Mouse (Mus musculus) megakaryocyte, embryonic 14.5 days (primary cell): ENCODE data around the gene Pdcd1. TPM values are rescaled to one million over a fixed set of nuclear protein-coding genes. Genes with fewer than 3 reads are reported as not detected.
"Not testable (repeated sequence)": the region's sequence is repeated elsewhere in the genome, so short reads cannot be mapped to it uniquely, and the experiment has no call there.

Experiments
- H3K27me3 ChIP-seq: replicated peaks from 2 replicates; pipeline ENCODE3; 2012; ENCODE audit warnings: inconsistent platforms
- H3K36me3 ChIP-seq: replicated peaks from 2 replicates; pipeline ENCODE3; 2012; ENCODE audit warnings: low read length, inconsistent platforms, mixed read lengths
- H3K4me1 ChIP-seq: 2 replicates; pipeline ENCODE4 v1.6.1; 2012; ENCODE audit warnings: inconsistent platforms
- H3K4me3 ChIP-seq: replicated peaks from 2 replicates; pipeline ENCODE3; 2012; ENCODE audit warnings: moderate library complexity, mild to moderate bottlenecking, inconsistent platforms
- H3K9me3 ChIP-seq: 2 replicates; pipeline ENCODE4 v1.6.1; 2012; ENCODE audit warnings: inconsistent platforms
- FLI1 ChIP-seq: IDR thresholded peaks from 2 replicates; pipeline ENCODE4 v1.6.1; 2012; ENCODE audit warnings: low read length, inconsistent platforms, mixed read lengths
- GATA1 ChIP-seq: IDR thresholded peaks from 3 replicates; pipeline ENCODE4 v1.6.1; 2012; ENCODE audit warnings: mixed read lengths, low read length, inconsistent platforms, borderline replicate concordance
- polyA plus RNA-seq: library from polyadenylated mRNA; stranded (reverse); fragments of >175 nt; gene quantifications from 2 replicates; pipeline ENCODE4 v1.2.3, GENCODE M21; 2012; ENCODE audit warnings: low replicate concordance; ENCODE audit not compliant: insufficient read depth

Gene Pdcd1
- polyA plus RNA-seq, 1 experiment = 0.15 TPM

DNA sequence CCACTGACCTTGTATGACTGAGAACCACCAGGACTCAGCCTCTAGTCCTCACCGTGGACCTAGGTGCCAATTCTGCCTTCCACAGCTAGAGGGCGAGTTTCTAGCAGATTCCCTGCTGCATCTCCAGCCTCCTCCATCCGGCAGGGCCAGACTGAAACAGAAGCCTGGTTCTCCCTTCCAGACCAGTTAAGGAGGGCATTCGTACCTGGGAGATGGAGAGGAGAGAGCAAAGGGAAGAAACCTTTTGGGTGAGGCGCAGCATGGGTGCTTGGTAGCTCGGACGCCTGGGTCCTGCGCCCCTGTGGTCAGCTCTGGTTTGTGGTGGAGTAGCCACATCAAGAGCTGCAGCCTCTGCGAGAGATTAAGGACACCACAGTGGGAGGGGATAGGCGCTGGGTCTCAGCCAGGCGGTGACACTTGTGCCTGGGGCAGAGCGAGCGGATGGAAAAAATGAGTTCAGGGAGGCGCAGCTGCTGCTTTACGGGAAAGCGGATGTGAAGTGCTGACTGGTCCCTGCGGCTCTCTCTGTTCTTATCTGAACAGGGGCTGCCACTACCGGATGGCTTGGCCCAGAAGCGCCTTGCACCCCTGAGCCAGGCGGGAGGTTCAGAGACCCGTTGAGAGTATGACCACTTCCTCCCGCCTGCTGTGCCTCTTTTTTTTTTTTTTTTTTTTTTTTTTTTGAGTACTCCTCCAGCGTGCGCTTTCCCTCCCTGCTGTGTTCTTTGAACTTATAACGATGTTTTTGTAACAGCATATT lies 17.2 kb downstream of the Pdcd1 start:
- TF ChIP-seq FLI1 (0 out of 2 replicates have a peak, but pooled peaks have one; percentile 23), GATA1 (no peak; the same call in 2 of the 3 replicates)
- Histone ChIP-seq H3K4me3 (peak overlapping the region; percentile 87), H3K36me3 (no peaks in the 10 kb centered on the region), H3K4me1 (peaks cover 31% of the 10 kb centered on the region), H3K27me3 (peaks cover 72% of the 10 kb centered on the region), H3K9me3 (no peaks in the 10 kb centered on the region)

DNA sequence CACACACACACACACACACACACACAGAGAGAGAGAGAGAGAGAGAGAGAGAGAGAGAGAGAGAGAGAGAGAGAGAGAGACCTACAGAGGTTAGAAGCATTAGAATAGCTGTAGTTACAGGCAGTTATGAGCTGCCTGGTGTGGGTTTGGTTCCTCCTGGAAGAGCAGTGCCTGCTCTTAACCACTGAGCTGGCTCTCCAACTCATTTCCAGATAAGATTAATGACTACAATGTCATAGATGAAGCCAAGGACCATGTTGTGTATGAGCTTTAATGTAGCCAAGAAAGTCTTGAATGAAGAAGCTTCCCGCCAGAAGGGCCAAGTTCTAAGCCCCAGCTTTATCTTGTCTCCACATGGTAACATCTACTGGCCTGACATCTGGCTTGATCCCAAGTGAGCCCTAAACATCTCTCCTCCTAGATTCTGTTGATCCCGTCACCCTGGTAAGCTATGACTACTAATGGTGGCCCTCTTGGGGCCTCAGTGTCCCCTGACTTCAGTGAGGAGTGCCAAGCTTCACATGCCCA lies 19.2 kb downstream of the Pdcd1 start:
- TF ChIP-seq FLI1 = no peak
- no peak for TF ChIP-seq GATA1
- Histone ChIP-seq H3K27me3 (peaks cover 58% of the 10 kb centered on the region), H3K4me3 (no peak overlapping the region), H3K9me3 (no peaks in the 10 kb centered on the region), H3K4me1 (peaks cover 31% of the 10 kb centered on the region), H3K36me3 (no peaks in the 10 kb centered on the region)

DNA sequence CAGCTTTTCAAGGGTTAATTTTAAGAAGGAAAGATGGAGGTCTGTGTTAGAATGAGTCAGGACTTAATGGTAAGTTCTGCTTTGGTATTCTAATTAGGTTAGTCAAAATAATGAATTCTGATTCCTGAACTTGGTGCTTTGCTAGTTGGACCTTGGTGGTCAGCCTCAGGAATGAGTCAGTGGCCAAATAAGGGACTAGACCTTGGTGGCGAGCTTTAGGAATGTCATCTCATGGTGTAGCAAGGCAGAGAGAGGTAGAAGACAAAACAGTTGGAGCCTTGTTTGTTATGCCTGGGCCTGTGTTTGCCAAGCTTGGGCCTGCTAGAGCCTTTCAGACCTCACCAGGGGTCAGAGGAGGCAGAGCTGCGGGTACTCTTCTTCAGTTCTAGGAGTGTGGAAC lies 23.6 kb downstream of the Pdcd1 start:
- Histone ChIP-seq H3K27me3 (peaks cover 65% of the 10 kb centered on the region), H3K4me1 (peaks cover 9% of the 10 kb centered on the region), H3K9me3 (peaks cover 4% of the 10 kb centered on the region; the same call in 1 of the 2 replicates), H3K4me3 (no peak overlapping the region), H3K36me3 (no peaks in the 10 kb centered on the region)
- TF ChIP-seq FLI1 (no peak), GATA1 (no peak)

DNA sequence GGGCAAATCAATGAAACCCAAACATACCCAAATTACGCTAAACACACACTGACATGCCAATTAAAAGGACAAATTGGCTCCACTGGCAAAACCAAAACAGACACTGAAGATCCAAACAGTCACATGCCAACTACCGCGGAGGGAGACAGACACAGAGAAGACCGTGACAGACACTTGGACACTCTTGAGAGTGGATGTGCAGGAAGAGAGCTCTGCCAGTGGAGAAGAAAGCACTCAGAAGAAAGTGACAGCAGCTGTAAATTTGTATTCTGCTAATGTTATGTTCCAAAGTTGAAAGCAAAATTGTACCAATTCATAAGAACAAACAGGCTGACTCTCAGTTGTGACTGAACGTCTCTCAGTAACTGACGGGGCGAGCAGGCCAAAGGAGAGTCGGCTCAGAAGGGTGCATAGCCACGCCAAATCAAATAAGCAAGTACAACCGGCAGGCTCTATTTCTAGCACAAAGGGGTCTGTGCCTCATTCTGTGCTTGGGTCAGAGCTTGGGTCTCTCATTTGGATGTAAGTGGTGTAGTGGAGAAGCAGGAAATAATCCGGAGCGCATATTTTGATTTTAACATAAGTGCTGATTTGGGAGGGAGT lies 24.7 kb downstream of the Pdcd1 start:
- H3K36me3 ChIP-seq = no peaks in the 10 kb centered on the region
- H3K27me3 ChIP-seq = peaks cover 62% of the 10 kb centered on the region
- no peaks in the 10 kb centered on the region for H3K4me1 ChIP-seq
- peaks cover 4% of the 10 kb centered on the region; the same call in 1 of the 2 replicates for H3K9me3 ChIP-seq
- H3K4me3 ChIP-seq = no peak overlapping the region
- TF ChIP-seq GATA1 = no peak
- TF ChIP-seq FLI1 = no peak

DNA sequence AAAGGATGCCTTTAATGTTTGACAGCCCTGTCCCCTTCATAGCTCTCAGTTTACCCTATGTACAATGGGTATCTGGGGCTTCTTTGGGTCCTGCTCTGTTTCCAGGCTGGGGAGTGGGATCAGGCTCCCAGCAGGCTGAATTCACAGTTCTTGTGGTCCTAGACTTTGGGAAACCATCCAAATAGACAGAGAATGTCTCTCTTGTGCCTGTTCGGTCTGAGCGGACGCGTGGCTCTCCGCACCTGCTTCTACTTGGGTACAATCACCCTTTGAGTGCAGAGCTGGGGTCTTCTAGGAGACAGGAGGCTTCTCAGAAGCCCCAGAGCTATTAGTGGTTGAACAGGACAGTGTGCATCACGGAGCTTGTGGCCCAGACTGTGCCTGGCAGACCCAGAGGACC lies 32.2 kb downstream of the Pdcd1 start, which contains the start of gene Neu4:
Gene Neu4 (plus strand): TSS at position 301 of the 400 bp plus-strand sequence.
- no peaks in the 10 kb centered on the region for H3K36me3 ChIP-seq
- H3K4me1 ChIP-seq = no peaks in the 10 kb centered on the region
- peaks cover 8% of the 10 kb centered on the region; the same call in 1 of the 2 replicates for H3K9me3 ChIP-seq
- no peak within 1 kb of the TSS for H3K4me3 ChIP-seq
- TF ChIP-seq FLI1 = no peak
- TF ChIP-seq GATA1 = no peak
- peaks cover 38% of the 10 kb centered on the region for H3K27me3 ChIP-seq

DNA sequence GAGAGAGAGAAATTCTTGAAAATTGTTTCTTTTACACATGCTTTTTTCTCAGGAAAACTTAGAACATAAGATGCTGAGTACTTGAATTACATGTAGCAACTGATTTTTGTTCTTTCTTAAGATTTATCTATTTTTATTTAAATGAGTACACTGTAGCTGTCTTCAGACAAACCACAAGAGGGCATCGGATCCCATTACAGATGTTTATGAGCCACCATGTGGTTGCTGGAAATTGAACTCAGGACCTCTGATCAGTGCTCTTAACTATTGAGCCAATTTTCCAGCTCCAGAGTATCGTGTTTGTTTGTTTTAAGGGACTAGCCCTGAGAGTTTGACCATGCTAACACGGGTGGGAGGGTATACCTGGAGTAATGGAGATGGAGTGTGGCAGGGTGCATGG lies 40.7 kb downstream of the Pdcd1 start:
- Histone ChIP-seq H3K27me3 (no peaks in the 10 kb centered on the region), H3K4me1 (no peaks in the 10 kb centered on the region), H3K36me3 (no peaks in the 10 kb centered on the region), H3K4me3 (no peak overlapping the region), H3K9me3 (no peaks in the 10 kb centered on the region)
- no peak for TF ChIP-seq GATA1
- no peak for TF ChIP-seq FLI1

DNA sequence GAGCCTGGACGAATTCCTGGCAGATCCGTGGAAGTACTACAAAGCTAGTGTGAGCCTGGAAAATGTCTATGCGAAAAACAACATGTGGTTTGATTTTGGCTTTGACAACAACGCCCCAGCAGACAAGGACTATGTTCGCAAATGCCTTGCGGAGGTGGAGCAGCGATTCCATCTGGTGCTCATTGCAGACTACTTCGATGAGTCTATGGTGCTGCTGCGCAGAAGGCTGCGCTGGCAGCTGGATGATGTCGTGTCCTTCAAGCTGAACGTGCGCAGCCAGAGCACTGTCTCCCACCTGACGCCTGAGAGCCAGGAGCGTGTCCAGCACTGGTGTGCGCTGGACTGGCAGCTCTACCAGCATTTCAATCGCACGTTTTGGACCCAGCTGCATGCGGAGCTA lies 43.5 kb downstream of the Pdcd1 start:
- H3K27me3 ChIP-seq, H3K4me1 ChIP-seq, H3K9me3 ChIP-seq, H3K36me3 ChIP-seq, H3K4me3 ChIP-seq: not testable (repeated sequence)

DNA sequence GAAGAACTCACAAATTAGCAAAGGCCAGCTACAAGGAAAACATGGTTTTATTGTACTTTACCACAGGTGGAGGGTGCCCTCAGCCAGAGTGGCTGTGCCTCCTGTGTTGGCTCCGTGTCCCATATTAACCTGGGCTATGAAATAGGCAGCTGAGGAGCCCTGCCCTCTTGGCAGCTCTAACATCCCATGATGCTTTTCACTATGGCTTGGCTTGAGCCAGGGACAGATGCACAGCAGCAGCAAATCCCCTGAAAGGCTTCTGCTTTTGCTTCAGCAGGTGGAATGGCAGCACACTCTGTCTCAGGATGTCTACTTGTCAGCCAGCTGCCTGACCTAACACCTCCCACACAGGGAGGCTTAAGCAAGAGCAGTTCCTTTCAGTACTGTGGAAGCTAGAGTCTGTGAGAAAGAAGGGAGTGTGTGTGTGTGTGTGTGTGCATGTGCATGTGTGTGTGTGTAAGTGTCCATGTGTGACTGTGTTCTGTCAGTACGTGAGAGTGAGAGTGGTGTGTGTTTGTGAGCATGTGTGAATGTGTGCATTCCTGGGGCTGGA lies 46.3 kb downstream of the Pdcd1 start:
- not testable (repeated sequence) for H3K9me3 ChIP-seq, H3K4me1 ChIP-seq, H3K4me3 ChIP-seq, H3K27me3 ChIP-seq, H3K36me3 ChIP-seq

DNA sequence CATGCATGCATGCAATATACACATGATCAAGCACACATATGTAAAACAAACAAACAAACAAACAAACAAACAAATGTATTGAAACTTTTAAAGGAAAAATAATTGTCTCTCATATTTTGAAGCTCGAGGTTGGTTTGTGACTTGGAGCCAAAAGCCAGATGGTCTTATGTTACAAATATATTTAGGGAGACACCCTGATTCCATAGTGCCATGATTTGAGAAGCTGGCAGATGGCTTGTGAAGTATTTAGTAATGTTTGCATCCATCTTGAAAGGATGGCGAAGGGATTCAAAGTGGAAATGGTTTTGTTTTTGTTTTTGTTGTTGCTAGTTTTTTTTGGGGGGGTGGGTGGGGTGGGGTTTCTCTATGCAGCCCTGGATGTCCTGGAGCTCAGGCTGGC lies 51.3 kb downstream of the Pdcd1 start:
- Histone ChIP-seq H3K9me3 (no peaks in the 10 kb centered on the region), H3K27me3 (no peaks in the 10 kb centered on the region), H3K4me3 (no peak overlapping the region), H3K36me3 (no peaks in the 10 kb centered on the region), H3K4me1 (no peaks in the 10 kb centered on the region)
- TF ChIP-seq FLI1 = no peak
- no peak for TF ChIP-seq GATA1

DNA sequence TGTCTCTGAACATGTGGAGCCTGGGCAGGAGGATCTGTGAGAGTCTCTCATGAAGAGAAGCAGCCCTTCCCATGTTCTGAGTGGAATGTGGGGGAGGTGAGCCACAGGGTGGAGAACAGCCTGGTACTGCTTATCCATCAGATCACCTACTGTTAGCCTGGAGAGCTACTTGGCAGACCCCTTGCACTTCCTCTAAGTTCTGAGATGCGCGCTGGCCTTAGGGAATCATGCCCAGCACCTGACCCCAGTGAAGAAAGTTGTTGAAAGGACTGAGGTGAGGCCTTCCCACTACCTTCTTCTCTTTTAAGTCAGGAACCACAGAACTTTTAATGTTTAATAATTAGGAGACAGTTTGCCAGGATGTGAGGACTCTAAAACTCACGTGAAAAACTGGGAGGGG lies 60.9 kb downstream of the Pdcd1 start:
- H3K9me3 ChIP-seq, H3K4me1 ChIP-seq, H3K36me3 ChIP-seq, H3K4me3 ChIP-seq, H3K27me3 ChIP-seq: not testable (repeated sequence)

DNA sequence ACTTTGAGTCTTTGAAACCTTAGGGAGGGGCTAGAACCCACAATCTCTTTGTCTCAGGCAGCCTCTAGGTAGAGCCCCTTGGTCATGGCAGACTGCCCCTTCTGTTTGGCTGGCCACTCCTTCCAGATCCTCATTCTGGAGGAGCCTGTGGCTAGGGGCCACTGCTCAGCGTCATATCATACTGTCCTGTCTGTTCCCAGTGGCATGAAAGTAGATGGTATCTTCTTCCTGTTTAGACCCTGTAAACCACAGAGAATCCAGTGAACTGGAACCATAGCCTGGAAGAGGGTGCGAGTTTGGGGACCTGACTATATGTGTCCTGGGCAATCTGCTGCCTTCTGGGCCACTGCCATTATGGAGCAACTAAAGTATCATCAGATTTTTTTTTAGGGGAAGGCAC lies 61.3 kb downstream of the Pdcd1 start:
- not testable (repeated sequence) for H3K27me3 ChIP-seq, H3K36me3 ChIP-seq, H3K4me3 ChIP-seq, H3K9me3 ChIP-seq, H3K4me1 ChIP-seq

DNA sequence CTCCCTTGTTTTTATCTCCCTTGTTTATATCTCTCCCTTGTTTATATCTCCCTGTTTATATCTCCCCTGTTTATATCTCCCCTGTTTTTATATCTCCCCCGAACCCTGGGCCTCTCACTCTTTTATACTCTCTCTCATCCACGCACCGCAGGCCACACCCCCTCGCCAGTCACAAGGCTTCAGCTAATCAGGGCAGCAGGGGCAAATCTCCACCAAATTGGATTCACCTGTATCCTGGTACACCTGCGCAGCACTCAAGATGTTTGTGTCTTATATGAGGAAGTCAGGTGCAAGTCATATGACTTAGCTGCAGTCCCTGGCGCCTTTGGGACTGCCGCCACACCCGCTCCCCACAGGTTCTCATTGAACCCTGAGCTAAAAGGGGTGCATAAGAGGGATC lies 62.1 kb downstream of the Pdcd1 start, which contains the start of gene Gal3st2c:
Gene Gal3st2c (plus strand): TSS at position 301 of the 400 bp plus-strand sequence.
- not testable (repeated sequence) for H3K36me3 ChIP-seq, H3K27me3 ChIP-seq, H3K9me3 ChIP-seq, H3K4me3 ChIP-seq, H3K4me1 ChIP-seq
